Comparison of ENCODE assay signal across 27 mouse cellular contexts in genomic region chr6:113614997-113615396, GRCm38 (mm10). TPM values are rescaled to one million over a fixed set of nuclear protein-coding genes. Genes with fewer than 3 reads are reported as not detected.
DNase-seq lines count a peak whose midpoint lies in the region; TF ChIP-seq lines count a peak whose summit lies in the region.
"Had no signal": no experiment of that assay in that cellular context is flagged by ENCODE, and none has a peak within 500 bp of the region (broad histone marks: within the 10 kb centered on the region; RNA-seq: fewer than 3 reads in every experiment).

No protein-coding gene starts in this region.

- no peak for TF ChIP-seq CTCF in olfactory bulb, adult 2 months (IDR thresholded peaks at IDR 0.05; ENCODE audit: insufficient read depth, low read depth, low read length)

- H3K4me1 ChIP-seq in olfactory bulb, adult 2 months (ENCODE audit: control insufficient read depth, insufficient read depth, low read length): peaks cover 14% of the 10 kb centered on the region
- H3K4me1 ChIP-seq: forebrain, embryonic 10.5 days; forebrain, embryonic 13.5 days; hindbrain, embryonic 12.5 days; hindbrain, embryonic 15.5 days had no signal

- TF ChIP-seq POLR2A in olfactory bulb, adult 2 months (IDR thresholded peaks at IDR 0.05; ENCODE audit: insufficient read depth, low read depth, low read length): no peak

- 0 out of 2 replicates have a peak overlapping the region, but pooled peaks have one; percentile 10 for H3K27ac ChIP-seq in olfactory bulb, adult 2 months (ENCODE audit: insufficient read depth, low read depth, low read length)
- H3K27ac ChIP-seq: forebrain, embryonic 10.5 days; forebrain, embryonic 13.5 days; hindbrain, embryonic 12.5 days; hindbrain, embryonic 15.5 days had no signal

- H3K4me3 ChIP-seq in olfactory bulb, adult 2 months (ENCODE audit: insufficient read depth, low read depth, low read length): no peak overlapping the region
- H3K4me3 ChIP-seq: forebrain, embryonic 10.5 days; forebrain, embryonic 13.5 days; hindbrain, embryonic 12.5 days; hindbrain, embryonic 15.5 days had no signal

- peak; percentile 67 for DNase-seq in layer of hippocampus, adult 9-11 months
- no peak for DNase-seq in layer of hippocampus, postnatal 25 days (ENCODE audit: extremely low spot score in 1 of 2, low spot score in 1 of 2)
- peak; percentile 62 for DNase-seq in right cerebral cortex, adult 18-20 months
- DNase-seq in right cerebral cortex, postnatal 4 days: no peak
- DNase-seq in gastrocnemius, postnatal 4 days (ENCODE audit: low spot score in 2 of 2): no peak
- DNase-seq: adrenal gland, adult 2 months; adrenal gland, postnatal 14 days; cerebellum, adult 11-12 months; cerebellum, adult 8-10 months; cerebellum, postnatal 10 days; cerebellum, postnatal 36 days; gastrocnemius, postnatal 25 days; heart, adult 11 months had no signal

- WGBS in olfactory bulb, adult 2 months: 86% methylated on average over 8 of the region's 8 CpGs

RNA-seq across cellular contexts. Expression of gene Vhl, which starts 8.8 kb away (rescaled TPM):
- 10 to 100 TPM; 47.3 to 52.3 TPM for total RNA-seq in layer of hippocampus, postnatal 25 days (2021)
- polyA plus RNA-seq in olfactory bulb, adult 2 months (2012; ENCODE audit: insufficient read depth, insufficient read length, low replicate concordance, missing spikeins): not detected in 2 replicates
- total RNA-seq in gastrocnemius, postnatal 4 days (2021): 10 to 100 TPM; 16.1 to 20.1 TPM

RNA-seq across cellular contexts. Expression of gene Brk1, which starts 10.4 kb away (rescaled TPM):
- total RNA-seq in layer of hippocampus, postnatal 25 days (2021): 100 to 1,000 TPM; 228 to 246 TPM
- polyA plus RNA-seq in olfactory bulb, adult 2 months (2012; ENCODE audit: insufficient read depth, insufficient read length, low replicate concordance, missing spikeins): not detected in 2 replicates
- total RNA-seq in gastrocnemius, postnatal 4 days (2021): 10 to 100 TPM; 96.6 to 98.6 TPM

RNA-seq across cellular contexts. Expression of gene Fancd2os, which starts 14.5 kb away (rescaled TPM):
- under 1 TPM; 0.20 to 0.80 TPM for total RNA-seq in layer of hippocampus, postnatal 25 days (2021)
- not detected in 2 replicates for polyA plus RNA-seq in olfactory bulb, adult 2 months (2012; ENCODE audit: insufficient read depth, insufficient read length, low replicate concordance, missing spikeins)
- total RNA-seq in gastrocnemius, postnatal 4 days (2021): not detected
- total RNA-seq: adrenal gland, postnatal 14 days; gastrocnemius, adult 8-10 months; gastrocnemius, postnatal 25 days; heart, adult 8-10 months; heart, postnatal 25 days; hematopoietic stem cell, adult 5-6 weeks had no signal
- polyA plus RNA-seq: CD4-positive, CD25-positive, alpha-beta regulatory T cell, adult 4 months; embryonic facial prominence, embryonic 11.5 days; embryonic facial prominence, embryonic 14.5 days; forebrain, embryonic 10.5 days; forebrain, embryonic 13.5 days; forebrain, embryonic 16.5 days; heart, postnatal 0 days; hindbrain, embryonic 15.5 days had no signal

RNA-seq across cellular contexts. Expression of gene Irak2, which starts 23.3 kb away (rescaled TPM):
- 10 to 100 TPM; 16.9 to 21.9 TPM for total RNA-seq in layer of hippocampus, postnatal 25 days (2021)
- polyA plus RNA-seq in olfactory bulb, adult 2 months (2012; ENCODE audit: insufficient read depth, insufficient read length, low replicate concordance, missing spikeins): not detected in 2 replicates
- 10 to 100 TPM in 1 of 2 experiments, 1 to 10 TPM in 1; 9.5 to 10.7 TPM for total RNA-seq in gastrocnemius, postnatal 4 days (2021)

Comparison
In these comparisons a context has a peak if more than half of its experiments do, and no peak if none do; other contexts are left out.
1. DNase-seq: peak in layer of hippocampus, adult 9-11 months (single experiment) and right cerebral cortex, adult 18-20 months (single experiment); none in layer of hippocampus, postnatal 25 days (0 of 2), right cerebral cortex, postnatal 4 days (single experiment) and gastrocnemius, postnatal 4 days (0 of 2).